Mouse (Mus musculus): ENCODE measurements around the gene Dalrd3.

The Dalrd3 gene

GRCm38 (mm10) chr9:108569381-108570206 lies at the start of gene Dalrd3:
Gene Dalrd3, plus strand, starts transcription at chr9:108569886.
- DNase-seq (ENCODE audit: low read depth): peak; percentile 92

- DNase-seq (ENCODE audit: low read depth): no peak
These were observed 48.1 kb upstream of the Dalrd3 start for GRCm38 (mm10) chr9:108521604-108522003.

DNA sequence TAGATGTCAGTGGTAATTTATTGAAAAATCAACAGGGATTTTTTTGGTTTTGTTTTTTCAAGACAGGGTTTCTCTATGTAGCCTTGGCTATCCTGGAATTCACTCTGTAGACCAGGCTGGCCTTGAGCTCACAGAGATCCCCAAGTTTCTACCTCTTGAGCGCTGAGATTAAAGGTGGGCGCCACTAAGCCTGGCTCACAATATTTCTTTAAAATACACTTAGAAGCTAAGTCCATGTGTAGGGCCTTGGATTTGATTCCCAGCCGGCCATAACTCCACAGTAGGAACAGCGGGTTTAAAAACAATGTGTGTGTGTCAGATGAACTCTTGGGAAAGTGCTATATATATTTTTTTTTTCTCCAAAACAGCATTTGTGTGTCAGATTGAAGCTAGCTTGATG lies 46.3 kb upstream of the Dalrd3 start:
- DNase-seq (ENCODE audit: low read depth): no peak

- DNase-seq (ENCODE audit: low read depth): no peak
These were observed 44.3 kb upstream of the Dalrd3 start for GRCm38 (mm10) chr9:108525400-108525799.

- DNase-seq (ENCODE audit: low read depth): no peak
These were observed 38.7 kb upstream of the Dalrd3 start for GRCm38 (mm10) chr9:108530954-108531353.

- no peak for DNase-seq (ENCODE audit: low read depth)
These were observed 38.2 kb upstream of the Dalrd3 start for GRCm38 (mm10) chr9:108531496-108531895.

DNA sequence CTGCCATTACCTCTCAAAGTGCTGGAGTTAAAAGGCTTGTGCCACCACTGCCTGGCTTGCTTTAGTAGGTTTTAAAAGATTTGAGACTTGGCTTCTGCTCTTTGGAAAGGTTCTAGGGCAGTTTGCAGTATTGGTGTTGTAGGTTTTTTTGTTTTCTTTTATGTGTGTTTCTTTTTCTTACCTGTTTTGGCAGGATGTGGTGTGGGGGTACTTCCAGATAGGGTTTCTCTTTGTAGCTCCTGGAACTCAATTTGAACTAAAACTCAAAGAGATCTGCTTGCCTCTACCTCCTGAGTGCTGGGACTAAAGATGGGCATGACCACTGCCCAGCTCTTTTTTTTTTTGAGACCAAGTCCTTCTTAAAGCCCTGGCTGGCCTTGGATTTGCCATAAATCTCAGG lies 28.8 kb upstream of the Dalrd3 start:
- no peak for DNase-seq (ENCODE audit: low read depth)

DNA sequence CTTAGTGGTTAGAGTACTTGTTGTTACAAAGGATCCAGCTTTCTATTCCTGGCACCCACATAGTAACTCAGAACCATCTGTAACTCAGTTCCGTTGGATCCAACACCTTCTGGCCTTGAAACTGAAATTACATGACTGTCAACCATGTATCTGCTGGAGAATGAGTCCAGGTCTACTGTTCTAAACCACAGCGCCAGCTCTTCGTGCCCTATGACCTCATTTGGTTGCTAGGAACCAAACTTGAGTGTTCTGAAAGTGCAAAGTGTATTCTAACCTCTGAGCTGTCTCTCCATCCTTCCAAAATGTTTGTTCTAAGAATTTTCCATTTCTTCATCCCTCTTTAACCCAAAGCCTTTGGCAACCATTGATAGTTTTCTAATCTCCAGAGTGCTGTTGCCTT lies 23.7 kb upstream of the Dalrd3 start:
- no peak for DNase-seq (ENCODE audit: low read depth)

DNA sequence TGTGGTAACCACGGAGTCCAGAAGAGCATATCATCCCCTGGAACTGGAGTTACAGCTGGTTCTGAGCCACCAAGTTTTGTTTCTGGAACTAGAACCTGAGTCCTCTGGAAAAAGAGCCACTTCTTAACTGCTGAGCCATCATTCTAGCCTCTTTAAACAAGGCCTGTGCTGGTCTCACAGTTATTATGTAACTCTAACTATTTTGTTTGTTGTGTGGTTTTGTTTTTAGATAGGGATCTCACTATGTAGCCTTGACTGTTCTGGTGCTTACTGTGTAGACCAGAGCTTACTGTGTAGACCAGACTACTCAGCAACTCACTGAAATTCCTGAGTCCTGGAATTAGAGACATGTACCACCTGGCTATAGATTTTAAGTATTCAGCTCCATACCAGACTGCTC lies 22.8 kb upstream of the Dalrd3 start:
- no peak for DNase-seq (ENCODE audit: low read depth)

DNA sequence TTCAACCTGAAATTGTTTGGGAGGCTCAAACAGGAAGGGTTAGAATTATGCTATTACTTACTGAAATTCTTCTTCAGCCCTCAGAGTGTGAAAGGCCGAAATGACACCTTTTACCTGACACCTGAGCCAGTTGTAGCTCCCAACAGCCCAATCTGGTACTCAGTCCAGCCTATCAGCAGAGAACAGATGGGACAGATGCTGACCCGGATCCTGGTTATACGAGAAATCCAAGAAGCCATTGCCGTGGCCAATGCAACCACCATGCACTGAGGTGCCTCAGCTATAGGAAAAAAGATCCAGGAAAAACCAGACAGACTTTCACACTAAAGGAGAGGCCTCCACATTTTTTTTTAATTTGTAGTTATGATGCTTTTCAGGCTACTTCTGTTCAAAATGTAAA lies 10.5 kb upstream of the Dalrd3 start:
- DNase-seq (ENCODE audit: low read depth): no peak

DNA sequence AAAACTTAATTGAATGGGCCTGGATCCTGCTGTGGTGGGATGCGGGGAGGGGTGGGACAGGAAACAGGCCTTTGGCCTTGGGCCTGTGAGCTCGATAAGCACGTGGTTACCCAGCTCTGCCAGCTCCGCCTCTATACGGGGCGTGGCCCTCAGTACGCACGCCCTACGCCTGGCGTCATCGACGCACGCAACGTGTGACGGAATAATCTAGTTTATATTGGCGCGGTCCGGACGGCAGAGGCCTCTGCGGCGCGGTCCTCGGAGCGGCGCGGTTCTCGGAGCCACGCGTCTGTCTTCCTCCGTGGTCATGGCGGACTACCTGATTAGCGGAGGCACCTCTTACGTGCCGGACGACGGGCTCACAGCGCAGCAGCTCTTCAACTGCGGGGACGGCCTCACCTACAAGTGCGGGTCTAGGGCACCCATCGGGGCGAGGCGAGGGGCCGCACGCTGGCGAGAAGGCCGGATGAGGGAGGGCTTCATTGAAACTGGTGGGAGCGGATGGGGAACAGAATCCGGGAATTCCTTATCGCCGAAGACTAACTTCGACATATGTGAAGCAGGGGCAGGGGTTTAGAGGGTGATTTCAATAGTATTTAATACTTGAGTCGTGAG lies 9.4 kb upstream of the Dalrd3 start, which contains the start of gene Impdh2:
Gene Impdh2, plus strand, starts transcription at position 60 of the 615 bp plus-strand sequence.
- peak; percentile 97 for DNase-seq (ENCODE audit: low read depth)

- no peak for DNase-seq (ENCODE audit: low read depth)
These were observed 6.0 kb upstream of the Dalrd3 start for GRCm38 (mm10) chr9:108563671-108564070.

DNA sequence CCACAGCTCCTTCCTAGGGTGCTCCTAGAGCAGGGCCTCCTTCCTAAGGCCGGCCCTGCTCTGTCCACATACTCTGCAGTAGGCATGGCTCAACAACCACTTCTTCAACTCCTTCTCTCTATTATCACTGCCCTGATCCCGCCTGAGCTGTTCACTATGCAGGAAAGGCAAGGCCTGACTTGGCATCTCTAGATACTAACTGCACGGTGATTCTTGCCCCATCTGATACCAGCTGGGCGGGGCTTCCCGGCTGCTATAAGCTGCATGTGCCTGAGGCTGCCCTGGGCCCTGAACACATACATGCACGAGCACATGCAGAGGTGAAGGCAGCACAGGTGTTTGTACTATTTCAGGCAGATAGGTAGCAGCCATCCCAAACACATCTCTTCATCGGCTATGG lies 5.6 kb upstream of the Dalrd3 start:
- no peak for DNase-seq (ENCODE audit: low read depth)

DNA sequence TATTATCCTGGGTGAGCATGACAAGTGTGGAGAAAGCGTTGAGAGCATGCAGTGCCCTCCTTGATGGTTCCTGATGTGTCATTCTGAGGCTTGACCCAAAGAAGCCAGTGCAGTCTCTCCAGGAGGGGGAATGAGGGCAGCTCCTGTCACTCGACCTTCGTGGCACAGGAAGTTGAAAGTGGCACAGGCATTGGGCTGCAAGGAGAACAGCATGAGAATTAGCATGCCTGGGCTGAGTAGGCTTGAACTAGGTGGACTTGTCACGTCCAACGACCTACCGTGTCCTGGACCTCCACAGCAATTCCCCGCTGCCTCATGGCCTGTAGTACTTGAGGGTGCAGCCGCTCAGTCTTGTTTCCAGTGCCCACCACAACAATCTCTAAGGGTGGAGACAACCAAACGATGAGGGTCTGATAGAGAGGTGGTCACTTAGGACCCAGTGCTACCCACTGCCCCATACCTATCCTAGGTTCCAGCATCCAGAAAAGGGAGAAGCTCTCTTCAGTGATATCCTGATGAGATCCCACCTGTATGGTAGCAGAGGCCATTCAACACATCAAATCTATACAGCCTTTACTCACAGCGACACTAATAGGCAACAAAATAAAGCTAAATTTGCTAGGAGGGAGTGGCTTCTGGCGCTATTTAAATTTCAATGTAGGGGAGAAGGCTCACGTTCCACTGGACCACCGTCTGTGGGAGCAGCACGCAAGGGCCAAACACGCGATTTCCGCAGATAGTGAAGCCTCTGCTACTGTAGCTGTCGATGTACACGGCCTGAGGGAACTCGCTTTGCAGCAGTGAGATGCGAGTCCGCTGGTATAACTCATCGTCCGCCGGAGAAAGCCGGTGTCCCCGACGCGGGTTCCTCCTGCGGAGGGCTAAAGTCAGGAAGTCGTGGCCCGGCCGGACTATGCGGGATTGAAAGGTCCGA lies 3.5 kb upstream of the Dalrd3 start:
- no peak for DNase-seq (ENCODE audit: low read depth)

- peak; percentile 92 for DNase-seq (ENCODE audit: low read depth)
These were observed 2.6 kb upstream of the Dalrd3 start, which contains the start of gene Ndufaf3 for GRCm38 (mm10) chr9:108566815-108567776. Gene Ndufaf3, minus strand, starts transcription at chr9:108567434.

GRCm38 (mm10) chr9:108567931-108568419 lies 1.7 kb upstream of the Dalrd3 start:
- DNase-seq (ENCODE audit: low read depth): no peak

GRCm38 (mm10) chr9:108568511-108568921 lies 1.2 kb upstream of the Dalrd3 start:
- no peak for DNase-seq (ENCODE audit: low read depth)

DNA sequence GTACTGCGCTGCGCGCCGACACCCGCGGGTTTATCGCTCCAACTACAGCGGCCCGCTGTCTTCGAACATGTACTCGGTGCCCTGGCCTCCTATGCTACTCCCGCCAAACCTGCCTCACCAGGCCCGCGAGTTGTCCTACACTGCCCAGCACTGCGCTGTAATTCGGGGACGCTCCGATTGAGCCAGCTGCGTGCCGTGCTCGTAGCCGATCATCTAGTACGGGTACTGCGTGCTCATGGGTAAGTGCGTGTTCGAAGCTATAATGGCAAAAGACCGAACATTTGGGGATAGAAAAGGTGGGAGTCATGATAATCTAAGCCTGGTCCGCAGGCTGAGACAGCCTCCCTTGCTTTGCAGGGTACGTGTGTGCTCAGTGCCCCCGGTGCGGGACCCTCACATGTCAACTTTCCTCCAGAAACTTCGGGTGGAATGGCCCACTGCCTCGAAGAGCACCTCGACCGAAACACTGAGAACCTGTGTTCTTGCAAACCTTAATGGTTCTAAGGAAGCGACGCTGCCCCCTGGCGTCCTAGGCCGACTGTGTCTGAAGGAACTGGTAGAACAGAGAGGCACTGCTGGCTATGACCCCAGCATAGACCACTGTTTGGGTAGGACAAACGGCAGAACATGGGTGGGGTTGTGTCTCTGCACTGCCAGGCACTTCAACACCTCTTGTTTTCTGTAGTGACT lies 666 bp downstream of the Dalrd3 start:
- DNase-seq (ENCODE audit: low read depth): peak; percentile 89

DNA sequence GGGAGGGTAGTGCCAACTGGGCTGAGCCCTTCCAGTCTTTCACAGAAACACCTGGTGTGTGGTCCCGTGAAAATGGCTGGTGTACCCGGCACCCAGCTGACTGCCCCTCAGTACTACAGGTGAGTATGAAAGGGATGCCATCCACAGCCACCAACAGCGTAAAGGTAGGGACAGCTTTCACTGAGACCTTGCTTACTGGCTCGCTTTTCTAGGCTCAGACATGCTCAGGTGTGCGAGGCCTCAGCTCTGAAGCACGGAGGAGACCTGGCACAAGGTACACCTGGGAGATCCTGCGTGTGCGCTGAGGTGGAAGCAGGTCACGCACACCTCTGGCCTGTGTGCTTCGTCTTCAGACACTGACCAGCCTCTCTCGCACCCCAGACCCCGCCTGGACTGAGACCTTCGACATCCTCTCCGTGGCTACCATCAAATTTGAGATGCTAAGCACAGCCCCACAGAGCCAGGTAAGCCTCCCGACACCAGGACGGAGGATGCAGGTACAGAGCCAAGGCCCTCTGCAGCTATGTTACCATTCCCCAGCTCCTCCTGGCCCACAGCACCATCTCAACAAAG lies 1.8 kb downstream of the Dalrd3 start:
- DNase-seq (ENCODE audit: low read depth): no peak

- no peak for DNase-seq (ENCODE audit: low read depth)
These were observed 2.6 kb downstream of the Dalrd3 start for GRCm38 (mm10) chr9:108572321-108572720.

All from c-Kit-positive CD71-negative TER-119-negative erythroid progenitor cells, embryonic 14.5 days (primary cell).